Mouse (Mus musculus): ENCODE measurements at regions not wholly inside any gene's neighbourhood (a gene's known extent, or its start where the extent isn't known, plus 50 kb on each side); places are given as distances from the start of the nearest gene placed in this dataset.
"Not testable (repeated sequence)": the region's sequence is repeated elsewhere in the genome, so short reads cannot be mapped to it uniquely, and the experiment has no call there.

GRCm38 (mm10) chr3:6135754-6136153, 385.1 kb downstream of the Gm8797 start:
- DNase-seq: not testable (repeated sequence)

GRCm38 (mm10) chr3:6137374-6137773, 386.8 kb downstream of the Gm8797 start:
- no peak for DNase-seq

DNA sequence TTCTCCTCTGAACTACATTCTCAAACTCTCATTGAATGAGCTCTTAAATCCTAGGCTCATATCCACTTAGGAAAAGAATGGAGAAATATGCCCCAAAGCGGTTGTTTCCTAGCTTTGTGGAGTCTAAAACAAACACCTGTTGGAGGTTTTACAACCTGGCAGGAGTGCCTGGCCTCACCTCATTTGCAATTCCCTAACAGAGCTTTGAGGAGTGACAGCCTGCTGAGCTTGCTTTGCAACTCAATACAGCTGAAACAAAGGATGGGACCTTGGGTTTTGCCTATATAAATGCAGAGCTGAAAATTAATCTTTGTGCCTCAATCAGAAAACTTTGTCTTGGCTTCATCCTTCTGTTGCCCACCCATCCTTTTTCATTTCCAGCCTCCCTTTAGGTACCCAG, 423.2 kb downstream of the Gm8797 start:
- DNase-seq: no peak

DNA sequence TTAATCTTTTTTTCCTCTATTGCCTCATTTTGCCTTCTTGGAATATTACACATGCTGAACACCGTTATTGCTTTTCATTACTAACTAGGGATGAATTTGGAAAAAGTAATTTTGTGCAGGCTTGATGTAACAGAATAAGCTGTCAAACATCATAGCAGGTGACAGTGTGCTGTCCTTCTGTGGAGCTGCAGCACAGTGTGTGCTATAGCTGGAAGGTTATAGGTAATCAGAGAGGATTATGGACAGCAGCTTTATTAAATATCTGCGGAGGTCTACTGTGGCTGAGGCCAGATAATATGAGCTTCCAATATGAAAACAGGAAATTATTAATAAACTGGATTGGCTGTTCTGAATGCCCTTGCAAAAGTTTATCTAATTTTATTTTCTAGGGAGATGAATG, 431.9 kb downstream of the Gm8797 start:
- no peak for DNase-seq

DNA sequence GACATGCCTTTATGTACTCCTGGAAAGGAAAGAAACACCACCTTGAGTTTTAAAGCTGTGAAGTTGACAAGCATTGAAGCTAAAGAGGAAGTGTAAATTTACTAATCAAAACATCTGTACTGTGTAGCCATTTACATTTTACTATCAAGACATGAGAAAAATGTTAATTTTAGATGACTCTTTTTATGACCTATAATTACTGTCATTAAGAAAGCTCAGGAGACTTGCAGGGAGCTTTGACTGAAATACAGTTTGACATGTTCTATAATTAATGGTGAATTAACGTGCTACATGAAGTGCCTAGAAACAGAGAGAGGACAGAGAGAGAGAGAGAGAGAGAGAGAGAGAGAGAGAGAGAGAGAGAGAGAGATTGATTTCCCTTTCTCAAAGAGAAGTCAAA, 432.8 kb downstream of the Gm8797 start:
- no peak for DNase-seq

DNA sequence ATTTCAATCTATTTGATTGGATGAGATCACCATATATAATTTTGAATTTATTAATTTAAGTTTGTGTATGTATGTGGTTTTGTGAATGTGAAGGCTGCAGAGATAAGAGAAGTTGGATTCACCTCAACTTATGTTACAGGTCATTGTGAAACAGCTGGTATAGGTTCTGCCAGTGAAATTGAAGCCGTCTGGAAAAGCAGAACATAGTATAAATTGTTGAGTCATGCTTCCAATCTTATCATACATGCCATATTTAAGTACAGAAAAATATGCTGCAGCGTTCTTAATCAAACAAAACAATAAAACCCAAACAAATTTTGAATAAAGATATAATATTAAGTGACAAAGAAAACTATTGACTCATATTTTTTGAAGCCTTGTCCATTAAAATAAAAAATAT, 415.6 kb downstream of the 1700008P02Rik start:
- DNase-seq: no peak

GRCm38 (mm10) chr3:6228685-6229084, 391.6 kb downstream of the 1700008P02Rik start:
- DNase-seq: no peak
